Mouse (Mus musculus): ENCODE results near the gene Retsat. TPM values are rescaled to one million over a fixed set of nuclear protein-coding genes. Genes with fewer than 3 reads are reported as not detected.
A peak's percentile ranks its signal among the peaks of the same experiment; 100 is the strongest.

The Retsat gene
- total RNA-seq, 2 experiments from 2014 or later, result 70.2 to 71.6 TPM

DNA sequence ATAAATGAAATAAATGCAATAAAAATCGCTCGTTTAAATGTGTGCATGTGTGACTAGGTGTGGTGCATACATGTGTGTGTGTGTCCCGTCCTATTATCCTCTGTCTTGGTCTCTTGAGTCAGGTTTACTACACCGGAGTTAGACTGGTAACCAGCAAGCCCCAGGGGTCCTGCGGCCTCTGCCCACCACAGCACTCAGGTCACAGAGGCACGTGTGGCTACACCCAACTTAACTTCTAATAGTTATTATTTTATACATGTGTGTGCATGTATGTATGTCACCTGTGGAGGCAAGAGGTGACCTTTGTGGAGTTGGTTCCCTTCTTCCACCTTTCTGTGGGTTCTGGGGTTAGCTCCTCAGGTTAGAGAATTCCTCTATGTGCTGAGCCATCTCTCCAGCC, 56.1 kb downstream of the Retsat start:
- DNase-seq, result no peak
- intact Hi-C loops (cut with DNase I), result no loop called here

GRCm38 (mm10) chr6:72655309-72656052, 57.2 kb downstream of the Retsat start:
- DNase-seq, result peak; percentile 43 to 58
- intact Hi-C loops (cut with DNase I), result no loop called here

GRCm38 (mm10) chr6:72656053-72656442, 57.8 kb downstream of the Retsat start:
- DNase-seq, result no peak
- intact Hi-C loops (cut with DNase I), result no loop called here

DNA sequence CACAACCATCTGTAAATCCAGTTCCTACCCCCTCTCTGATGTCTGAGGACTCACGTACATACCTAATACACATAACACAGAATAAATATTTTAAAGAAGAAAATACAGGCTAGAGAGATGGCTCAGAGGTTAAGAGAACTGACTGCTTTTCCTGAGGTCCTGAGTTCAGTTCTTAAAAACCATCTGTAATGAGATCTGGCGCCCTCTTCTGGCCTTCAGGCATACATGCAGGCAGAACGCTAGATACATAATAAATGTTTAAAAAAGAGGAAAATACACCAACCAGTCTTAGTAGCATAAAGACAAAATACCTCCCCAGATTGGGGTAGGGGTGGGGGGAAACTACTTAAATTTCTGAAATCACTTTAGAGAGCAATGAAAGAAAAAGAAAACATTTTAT, 59.7 kb downstream of the Retsat start:
- no peak for DNase-seq
- intact Hi-C loops (cut with DNase I), result no loop called here

Other genes with a start within 250 kb of the Retsat start
- 10 to 100 TPM; 16.9 to 18.8 TPM for gene Tmem150a, start 243.0 kb upstream of the Retsat start, total RNA-seq (2021)
- gene Rnf181, start 231.5 kb upstream of the Retsat start, total RNA-seq (2021), result 10 to 100 TPM; 23.7 to 24.2 TPM
- gene Vamp5, start 218.0 kb upstream of the Retsat start, total RNA-seq (2021), result 100 to 1,000 TPM in 1 of 2 experiments, 10 to 100 TPM in 1; 83.0 to 107 TPM
- gene Vamp8, start 207.8 kb upstream of the Retsat start, total RNA-seq (2021), result 10 to 100 TPM; 48.5 to 50.0 TPM
- 10 to 100 TPM; 12.6 to 13.4 TPM for gene Ggcx, start 184.2 kb upstream of the Retsat start, total RNA-seq (2021)
- 100 to 1,000 TPM; 128 to 141 TPM for gene Mat2a, start 158.9 kb upstream of the Retsat start, total RNA-seq (2021)
- 1 to 10 TPM in 1 of 2 experiments, under 1 TPM in 1; 0.66 to 1.7 TPM for gene Sh2d6, start 76.8 kb upstream of the Retsat start, total RNA-seq (2021)
- gene Capg, start 54.1 kb upstream of the Retsat start, total RNA-seq (2021), result 10 to 100 TPM in 1 of 2 experiments, 1 to 10 TPM in 1; 7.2 to 11.8 TPM
- 1 to 10 TPM; 6.1 to 9.5 TPM for gene Elmod3, start 62 bp upstream of the Retsat start, total RNA-seq (2021)
- 10 to 100 TPM; 21.8 to 22.1 TPM for gene Tgoln1, start 18.5 kb downstream of the Retsat start, total RNA-seq (2021)
- 1 to 10 TPM; 4.0 to 5.7 TPM for gene Tcf7l1, start 190.8 kb downstream of the Retsat start, total RNA-seq (2021)

Data from gastrocnemius, postnatal 36 days (tissue).